Mouse (Mus musculus): ENCODE data around the gene Atp5mpl.

GRCm38 (mm10) chr12:111933971-111934370, 32.8 kb downstream of the Atp5mpl start:
- TF ChIP-seq CTCF (IDR thresholded peaks at IDR 0.05; ENCODE audit: insufficient read depth, low read length) (no peak), POLR2A (IDR thresholded peaks at IDR 0.05; ENCODE audit: borderline replicate concordance, extremely low read depth, low read depth, low read length) (no peak)

All from lung, adult 2 months (tissue).